Mouse (Mus musculus): Measurements from ENCODE around the gene Ccdc54. TPM values are rescaled to one million over a fixed set of nuclear protein-coding genes. Genes with fewer than 3 reads are reported as not detected.

Ccdc54 gene
- polyA plus RNA-seq, 1 experiment from 2014 or later: not detected

Other genes starting within 250 kb of the Ccdc54 start
- 55.1 and 57.4 TPM in 2 replicates for gene Bbx, start 158.8 kb downstream of the Ccdc54 start, polyA plus RNA-seq (2015; fragmentation: Nextera tagmentation; extraction: Ambion mirVana)